Mouse (Mus musculus) megakaryocyte, embryonic 14.5 days (primary cell): Measurements from ENCODE around the gene Best3.

Experiments used
- FLI1 ChIP-seq: IDR thresholded peaks from 2 replicates; pipeline ENCODE4 v1.6.1; 2012; ENCODE audit warnings: low read length, inconsistent platforms, mixed read lengths
- GATA1 ChIP-seq: IDR thresholded peaks from 3 replicates; pipeline ENCODE4 v1.6.1; 2012; ENCODE audit warnings: mixed read lengths, low read length, inconsistent platforms, borderline replicate concordance

DNA sequence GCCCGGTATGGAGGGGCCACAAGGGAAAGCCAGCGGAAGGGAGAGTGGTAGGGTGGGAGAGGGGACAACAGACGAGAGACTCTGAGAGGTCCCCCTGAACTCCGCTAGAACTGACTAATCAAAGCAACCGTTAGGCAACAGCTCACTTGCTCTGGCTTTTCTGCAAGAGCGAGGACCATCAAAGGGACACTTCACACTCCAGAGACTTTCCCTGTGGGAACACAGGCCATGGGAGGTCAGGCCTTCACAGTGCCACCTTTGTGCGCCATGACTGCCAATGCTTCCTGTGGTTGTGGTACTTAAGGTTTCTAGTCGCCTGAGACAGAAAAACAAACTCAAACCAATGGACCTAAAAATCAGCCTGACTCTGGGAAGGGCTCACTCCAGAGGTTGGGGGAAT is 24.9 kb downstream of the Best3 start:
- TF ChIP-seq GATA1 (no peak), FLI1 (no peak)
